Mouse (Mus musculus) CH12.LX (cell line): ENCODE measurements around the gene Gid4.

Source experiments
- ETS1 ChIP-seq: conservative IDR thresholded peaks from 2 replicates; pipeline ENCODE4 v1.6.1; 2012; ENCODE audit warnings: low read depth, mild to moderate bottlenecking, inconsistent platforms, low read length, improper control_type of control experiment, moderate library complexity
- GABPA ChIP-seq: IDR thresholded peaks from 2 replicates; pipeline ENCODE4 v1.6.1; 2012; ENCODE audit warnings: low read depth, low read length, improper control_type of control experiment, inconsistent platforms; ENCODE audit not compliant: insufficient replicate concordance
- HCFC1 ChIP-seq: IDR thresholded peaks from 2 replicates; pipeline ENCODE4 v1.6.1; 2012; ENCODE audit warnings: low read depth, mild to moderate bottlenecking, inconsistent platforms, low read length, improper control_type of control experiment
- MEF2A ChIP-seq: IDR thresholded peaks from 2 replicates; pipeline ENCODE4 v1.6.1; 2014; ENCODE audit warnings: low read depth, mild to moderate bottlenecking, inconsistent platforms, low read length, improper control_type of control experiment, borderline replicate concordance
- MYC ChIP-seq: IDR thresholded peaks from 2 replicates; pipeline ENCODE4 v1.6.1; 2011; ENCODE audit warnings: low read depth, mild to moderate bottlenecking, improper control_type of control experiment, low read length
- POLR2A ChIP-seq: IDR thresholded peaks from 2 replicates; pipeline ENCODE4 v1.6.1; 2011; ENCODE audit warnings: low read depth, mild to moderate bottlenecking, improper control_type of control experiment, low read length
- POLR2AphosphoS2 ChIP-seq: IDR thresholded peaks from 2 replicates; pipeline ENCODE4 v1.6.1; 2011; ENCODE audit warnings: low read depth, low read length, improper control_type of control experiment
- SMC3 ChIP-seq: IDR thresholded peaks from 2 replicates; pipeline ENCODE4 v1.6.1; 2011; ENCODE audit warnings: low read depth, low read length, improper control_type of control experiment

GRCm38 (mm10) chr11:60391346-60391745, 25.6 kb upstream of the Gid4 start:
- no peak for TF ChIP-seq HCFC1
- no peak for TF ChIP-seq ETS1
- no peak for TF ChIP-seq SMC3
- no peak for TF ChIP-seq POLR2AphosphoS2
- no peak for TF ChIP-seq POLR2A
- no peak for TF ChIP-seq MYC
- no peak for TF ChIP-seq MEF2A
- no peak for TF ChIP-seq GABPA
